Mouse (Mus musculus): ENCODE data around the gene Dzank1.

Gene Dzank1

GRCm38 (mm10) chr2:144465876-144466575 lies 61.2 kb downstream of the Dzank1 start:
- DNase-seq, result no peak

- DNase-seq, result no peak
Measured at GRCm38 (mm10) chr2:144464799-144465760, 62.1 kb downstream of the Dzank1 start.

- no peak for DNase-seq
Measured at GRCm38 (mm10) chr2:144464182-144464581, 63.0 kb downstream of the Dzank1 start.

GRCm38 (mm10) chr2:144458975-144459754 lies 68.0 kb downstream of the Dzank1 start:
- peak; percentile 75 for DNase-seq

GRCm38 (mm10) chr2:144458355-144458754 lies 68.9 kb downstream of the Dzank1 start:
- DNase-seq, result no peak

- peak; percentile 76 for DNase-seq
Measured at GRCm38 (mm10) chr2:144452364-144453008, 74.7 kb downstream of the Dzank1 start.

GRCm38 (mm10) chr2:144450378-144450777 lies 76.8 kb downstream of the Dzank1 start:
- DNase-seq, result no peak

- DNase-seq, result no peak
Measured at GRCm38 (mm10) chr2:144446360-144446999, 80.7 kb downstream of the Dzank1 start.

- DNase-seq, result no peak
Measured at GRCm38 (mm10) chr2:144441386-144441915, 85.8 kb downstream of the Dzank1 start.

- no peak for DNase-seq
Measured at GRCm38 (mm10) chr2:144439191-144439700, 88.0 kb downstream of the Dzank1 start.

GRCm38 (mm10) chr2:144438424-144438823 lies 88.8 kb downstream of the Dzank1 start:
- no peak for DNase-seq

GRCm38 (mm10) chr2:144435679-144436078 lies 91.5 kb downstream of the Dzank1 start:
- no peak for DNase-seq

GRCm38 (mm10) chr2:144431286-144431825 lies 95.9 kb downstream of the Dzank1 start:
- DNase-seq, result no peak

- DNase-seq, result no peak
Measured at GRCm38 (mm10) chr2:144429171-144429570, 98.0 kb downstream of the Dzank1 start.

GRCm38 (mm10) chr2:144428659-144429058 lies 98.6 kb downstream of the Dzank1 start:
- DNase-seq, result no peak

- no peak for DNase-seq
Measured at GRCm38 (mm10) chr2:144427852-144428251, 99.4 kb downstream of the Dzank1 start.

- DNase-seq, result no peak
Measured at GRCm38 (mm10) chr2:144425761-144426160, 101.5 kb downstream of the Dzank1 start.

- no peak for DNase-seq
Measured at GRCm38 (mm10) chr2:144422094-144422675, 105.0 kb downstream of the Dzank1 start.

All from right cerebral cortex, postnatal 4 days (tissue).